Mouse (Mus musculus) stomach, postnatal 0 days (tissue): Measurements from ENCODE around the gene Pdcd7.
A peak's percentile ranks its signal among the peaks of the same experiment; 100 is the strongest.
"Not testable (repeated sequence)": the region's sequence is repeated elsewhere in the genome, so short reads cannot be mapped to it uniquely, and the experiment has no call there.

Experiments
- CTCF ChIP-seq: IDR thresholded peaks from 2 replicates; pipeline ENCODE4 v1.5.1; 2016; ENCODE audit warnings: antibody characterized with exemption, low read depth, mild to moderate bottlenecking, moderate library complexity
- EP300 ChIP-seq: optimal IDR thresholded peaks from 2 replicates; pipeline ENCODE3; 2016; ENCODE audit warnings: antibody characterized with exemption

DNA sequence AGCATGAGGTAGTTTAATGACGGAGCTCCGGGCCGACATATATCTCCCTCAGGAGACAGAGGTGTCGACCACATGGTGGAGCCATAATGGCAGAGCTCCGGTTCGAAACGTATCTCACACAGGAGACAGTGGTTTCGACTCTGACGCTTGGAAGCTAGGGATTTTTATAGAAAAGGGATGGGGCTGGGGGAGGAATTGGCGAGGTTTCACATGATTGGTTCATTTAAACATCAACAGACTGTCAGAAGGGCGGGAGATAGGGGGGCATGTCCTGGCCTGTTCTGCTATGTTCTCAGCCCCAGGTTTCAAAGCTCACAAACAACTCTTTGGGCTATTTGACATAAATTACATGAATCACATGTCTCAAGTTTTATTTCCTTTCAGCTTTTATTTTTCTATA, 465 bp upstream of the Pdcd7 start:
- peak; percentile 39; the same call in 1 of the 2 replicates for TF ChIP-seq CTCF
- TF ChIP-seq EP300: not testable (repeated sequence)
